Mouse (Mus musculus) stomach, embryonic 15.5 days (tissue): ENCODE results near the gene Mgarp. TPM values are rescaled to one million over a fixed set of nuclear protein-coding genes. Genes with fewer than 3 reads are reported as not detected.

Experiments
- ATAC-seq: fragments of 200-750 bp; cut with Nextera tagmentation; 2 replicates; pipeline ENCODE4 v1.8.0; 2017; ENCODE audit warnings: low read depth, moderate number of reproducible peaks, moderate TSS enrichment; ENCODE audit not compliant: insufficient read depth, low FRiP score
- H3K27ac ChIP-seq: fragments of 300-500 bp; sonication (generic); 2 replicates; pipeline ENCODE4 v1.5.1; 2015; ENCODE audit warnings: mild to moderate bottlenecking, inconsistent platforms
- H3K27me3 ChIP-seq: fragments of 300-500 bp; sonication (generic); replicated peaks from 2 replicates; pipeline ENCODE4 v1.6.1; 2015; ENCODE audit warnings: inconsistent platforms
- H3K36me3 ChIP-seq: fragments of 300-500 bp; sonication (generic); 2 replicates; pipeline ENCODE4 v1.6.1; 2015; ENCODE audit warnings: inconsistent platforms
- H3K4me1 ChIP-seq: fragments of 300-500 bp; sonication (generic); 2 replicates; pipeline ENCODE4 v1.6.1; 2015; ENCODE audit warnings: inconsistent platforms
- H3K4me2 ChIP-seq: fragments of 300-500 bp; sonication (generic); 2 replicates; pipeline ENCODE4 v1.6.1; 2015; ENCODE audit warnings: mild to moderate bottlenecking, inconsistent platforms
- H3K4me3 ChIP-seq: fragments of 300-500 bp; sonication (generic); replicated peaks from 2 replicates; pipeline ENCODE4 v1.5.1; 2015; ENCODE audit warnings: inconsistent platforms
- H3K9ac ChIP-seq: fragments of 300-500 bp; sonication (generic); 2 replicates; pipeline ENCODE4 v1.6.1; 2015; ENCODE audit warnings: inconsistent platforms
- H3K9me3 ChIP-seq: fragments of 300-500 bp; sonication (generic); 2 replicates; pipeline ENCODE4 v1.6.1; 2016; ENCODE audit warnings: inconsistent platforms
- WGBS: fragments of 180-500 bp; shearing (Covaris S2); methylation state at CpG from one replicate; pipeline ENCODE4 v1.1.7; 2015; 5-methylcytosine and 5-hydroxymethylcytosine counted together
- polyA plus RNA-seq: library from polyadenylated mRNA; unstranded; fragments of >200 nt; fragmentation: Nextera tagmentation; extraction: Ambion mirVana; gene quantifications from 2 replicates; pipeline ENCODE4 v1.2.1, GENCODE M21; 2015

Mgarp gene
- polyA plus RNA-seq, 1 experiment from 2014 or later, result 4.0 TPM

GRCm38 (mm10) chr3:51378665-51378946, 17.9 kb downstream of the Mgarp start:
- Histone ChIP-seq H3K4me3 (peak overlapping the region; percentile 34), H3K4me2 (peak overlapping the region; percentile 48), H3K27ac (no peak overlapping the region), H3K36me3 (no peaks in the 10 kb centered on the region), H3K4me1 (0 out of 2 replicates have a peak, but pooled peaks cover 7% of the 10 kb centered on the region), H3K9me3 (no peaks in the 10 kb centered on the region), H3K9ac (no peak overlapping the region), H3K27me3 (no peaks in the 10 kb centered on the region)
- no peak for ATAC-seq
- WGBS, result 78% methylated on average over 3 of the region's 3 CpGs

GRCm38 (mm10) chr3:51377878-51378664, 18.5 kb downstream of the Mgarp start:
- no peak overlapping the region for H3K27ac ChIP-seq

GRCm38 (mm10) chr3:51375307-51376265, 21.0 kb downstream of the Mgarp start:
- Histone ChIP-seq H3K27ac (no peak overlapping the region), H3K27me3 (no peaks in the 10 kb centered on the region), H3K9ac (no peak overlapping the region), H3K36me3 (no peaks in the 10 kb centered on the region), H3K4me2 (no peak overlapping the region), H3K4me1 (0 out of 2 replicates have a peak, but pooled peaks cover 7% of the 10 kb centered on the region), H3K4me3 (no peak overlapping the region), H3K9me3 (no peaks in the 10 kb centered on the region)
- WGBS, result 82% methylated on average over 19 of the region's 19 CpGs
- ATAC-seq, result no peak

More at GRCm38 (mm10) chr3:51377878-51378664, 18.5 kb downstream of the Mgarp start:
- Histone ChIP-seq H3K4me1 (0 out of 2 replicates have a peak, but pooled peaks cover 7% of the 10 kb centered on the region), H3K9ac (no peak overlapping the region), H3K36me3 (no peaks in the 10 kb centered on the region), H3K4me2 (peak overlapping the region; percentile 48), H3K4me3 (peak overlapping the region; percentile 34), H3K27me3 (no peaks in the 10 kb centered on the region), H3K9me3 (no peaks in the 10 kb centered on the region)
- ATAC-seq, result no peak
- 23% methylated on average over 31 of the region's 31 CpGs for WGBS

- H3K27me3 ChIP-seq, result no peaks in the 10 kb centered on the region
- H3K4me2 ChIP-seq, result no peak overlapping the region
- ATAC-seq, result no peak
- WGBS, result 66% methylated on average over 5 of the region's 5 CpGs
- H3K4me1 ChIP-seq, result 0 out of 2 replicates have a peak, but pooled peaks cover 4% of the 10 kb centered on the region
- no peaks in the 10 kb centered on the region for H3K36me3 ChIP-seq
- no peaks in the 10 kb centered on the region for H3K9me3 ChIP-seq
- no peak overlapping the region for H3K27ac ChIP-seq
- H3K9ac ChIP-seq, result no peak overlapping the region
- H3K4me3 ChIP-seq, result no peak overlapping the region
These were observed 23.0 kb downstream of the Mgarp start for GRCm38 (mm10) chr3:51373544-51373943.

- no peak for ATAC-seq
- 49% methylated on average over 5 of the region's 5 CpGs for WGBS
These were observed 23.7 kb downstream of the Mgarp start for GRCm38 (mm10) chr3:51372883-51373282.

GRCm38 (mm10) chr3:51371826-51372225, 24.7 kb downstream of the Mgarp start:
- Histone ChIP-seq H3K27me3 (no peaks in the 10 kb centered on the region), H3K4me3 (no peak overlapping the region), H3K36me3 (no peaks in the 10 kb centered on the region), H3K4me1 (no peaks in the 10 kb centered on the region), H3K27ac (no peak overlapping the region), H3K4me2 (no peak overlapping the region), H3K9me3 (no peaks in the 10 kb centered on the region), H3K9ac (no peak overlapping the region)
- ATAC-seq, result no peak
- WGBS, result 67% methylated on average over 2 of the region's 2 CpGs

More at GRCm38 (mm10) chr3:51372883-51373282, 23.7 kb downstream of the Mgarp start:
- H3K9me3 ChIP-seq, result no peaks in the 10 kb centered on the region
- H3K4me1 ChIP-seq, result no peaks in the 10 kb centered on the region
- no peak overlapping the region for H3K9ac ChIP-seq
- no peak overlapping the region for H3K27ac ChIP-seq
- H3K4me2 ChIP-seq, result no peak overlapping the region
- H3K36me3 ChIP-seq, result no peaks in the 10 kb centered on the region
- no peak overlapping the region for H3K4me3 ChIP-seq
- no peaks in the 10 kb centered on the region for H3K27me3 ChIP-seq

GRCm38 (mm10) chr3:51368011-51368410, 28.5 kb downstream of the Mgarp start:
- H3K9me3 ChIP-seq, result no peaks in the 10 kb centered on the region
- WGBS, result 78% methylated on average over 4 of the region's 4 CpGs
- H3K4me2 ChIP-seq, result no peak overlapping the region
- no peak overlapping the region for H3K4me3 ChIP-seq
- no peaks in the 10 kb centered on the region for H3K36me3 ChIP-seq
- no peak for ATAC-seq
- H3K4me1 ChIP-seq, result no peaks in the 10 kb centered on the region
- H3K9ac ChIP-seq, result no peak overlapping the region
- no peaks in the 10 kb centered on the region for H3K27me3 ChIP-seq
- no peak overlapping the region for H3K27ac ChIP-seq

GRCm38 (mm10) chr3:51366926-51367325, 29.6 kb downstream of the Mgarp start:
- no peaks in the 10 kb centered on the region for H3K9me3 ChIP-seq
- no peak overlapping the region for H3K9ac ChIP-seq
- 45% methylated on average over 4 of the region's 4 CpGs for WGBS
- no peak overlapping the region for H3K4me3 ChIP-seq
- H3K4me1 ChIP-seq, result no peaks in the 10 kb centered on the region
- ATAC-seq, result no peak
- H3K36me3 ChIP-seq, result no peaks in the 10 kb centered on the region
- no peak overlapping the region for H3K27ac ChIP-seq
- no peak overlapping the region for H3K4me2 ChIP-seq
- no peaks in the 10 kb centered on the region for H3K27me3 ChIP-seq

- Histone ChIP-seq H3K27me3 (no peaks in the 10 kb centered on the region), H3K4me3 (peak overlapping the region; percentile 40; the same call in 1 of the 2 replicates), H3K27ac (no peak overlapping the region), H3K9me3 (no peaks in the 10 kb centered on the region), H3K4me1 (no peaks in the 10 kb centered on the region), H3K9ac (peak overlapping the region; percentile 0; the same call in 1 of the 2 replicates), H3K4me2 (peak overlapping the region; percentile 65), H3K36me3 (no peaks in the 10 kb centered on the region)
- 8% methylated on average over 3 of the region's 3 CpGs for WGBS
- no peak for ATAC-seq
These were observed 31.0 kb downstream of the Mgarp start for GRCm38 (mm10) chr3:51365517-51365882.

GRCm38 (mm10) chr3:51364703-51365516, 31.6 kb downstream of the Mgarp start:
- Histone ChIP-seq H3K36me3 (no peaks in the 10 kb centered on the region), H3K27me3 (no peaks in the 10 kb centered on the region), H3K9ac (peak overlapping the region; percentile 0; the same call in 1 of the 2 replicates), H3K9me3 (no peaks in the 10 kb centered on the region), H3K4me2 (peak overlapping the region; percentile 65), H3K4me3 (peak overlapping the region; percentile 40), H3K4me1 (no peaks in the 10 kb centered on the region), H3K27ac (peak overlapping the region; percentile 55)
- 6% methylated on average over 31 of the region's 31 CpGs for WGBS
- peak; percentile 89 for ATAC-seq

GRCm38 (mm10) chr3:51361066-51361465, 35.5 kb downstream of the Mgarp start:
- Histone ChIP-seq H3K4me3 (no peak overlapping the region), H3K36me3 (no peaks in the 10 kb centered on the region), H3K9ac (no peak overlapping the region), H3K4me1 (no peaks in the 10 kb centered on the region), H3K9me3 (no peaks in the 10 kb centered on the region), H3K4me2 (no peak overlapping the region), H3K27ac (no peak overlapping the region), H3K27me3 (no peaks in the 10 kb centered on the region)
- WGBS, result 30% methylated on average over 9 of the region's 9 CpGs
- no peak for ATAC-seq
